Mouse (Mus musculus): ENCODE data around the gene Ascl1.

- TF ChIP-seq POLR2AphosphoS2 (IDR thresholded peaks at IDR 0.05; ENCODE audit: insufficient read length, low read depth): no peak
- no peak for TF ChIP-seq POLR2A (IDR thresholded peaks at IDR 0.05; ENCODE audit: insufficient read length, low read depth)
- TF ChIP-seq USF1 (IDR thresholded peaks at IDR 0.05; ENCODE audit: low read depth): no peak
- no peak for TF ChIP-seq E2F4 (IDR thresholded peaks at IDR 0.05; ENCODE audit: insufficient read depth)
- TF ChIP-seq MAX (IDR thresholded peaks at IDR 0.05; ENCODE audit: low read depth): no peak
- TF ChIP-seq MYOG (IDR thresholded peaks at IDR 0.05; ENCODE audit: control insufficient read depth in 1 of 3, insufficient read depth in 1 of 3, insufficient read length in 2 of 3, low read depth in 2 of 3): no peak
- TF ChIP-seq MYOD1 (IDR thresholded peaks at IDR 0.05; ENCODE audit: control insufficient read depth in 1 of 3, insufficient read length in 2 of 3, low read depth in 2 of 3): no peak
- TF ChIP-seq TCF12 (IDR thresholded peaks at IDR 0.05; ENCODE audit: insufficient read depth, poor library complexity, severe bottlenecking): no peak
Observed at GRCm38 (mm10) chr10:87490328-87490727, 3.1 kb downstream of the Ascl1 start.
